In the genomic region with DNA sequence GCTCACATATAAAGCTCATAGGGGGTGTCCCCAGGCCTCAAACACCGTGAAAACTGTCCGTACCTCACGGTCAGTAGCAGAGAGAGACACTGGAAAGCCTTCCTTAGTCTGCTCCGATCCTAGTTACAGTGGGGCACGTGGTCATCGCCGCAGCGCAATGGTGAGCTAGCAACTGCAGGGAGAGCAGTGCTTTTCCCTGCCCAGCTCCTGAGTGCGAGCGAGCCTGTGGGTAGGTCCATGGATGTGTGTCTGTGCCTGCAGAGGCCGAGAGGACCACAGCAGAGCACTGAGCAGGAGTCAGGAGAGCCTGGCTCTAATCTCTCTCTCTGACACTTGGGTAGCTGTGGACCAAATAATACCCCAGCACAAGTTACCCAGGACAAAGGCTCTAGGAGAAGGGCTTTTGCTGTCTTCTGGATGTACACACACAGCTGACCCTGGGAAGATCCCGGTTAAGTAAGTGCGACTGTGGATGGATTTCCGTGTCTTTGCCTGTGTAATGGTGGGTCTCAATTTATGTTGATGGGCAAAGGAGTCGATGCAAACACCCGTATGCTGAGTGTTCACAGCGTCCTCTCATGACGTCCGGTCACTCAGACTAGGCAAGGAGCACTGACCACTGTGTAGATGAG, we compare ENCODE assay signal across 9 mouse cellular contexts. TPM values are rescaled to one million over a fixed set of nuclear protein-coding genes. Genes with fewer than 3 reads are reported as not detected.
A peak's percentile ranks its signal among the peaks of the same experiment; 100 is the strongest.
DNase-seq lines count a peak whose midpoint lies in the region; ATAC-seq lines count a peak whose summit lies in the region.
"Had no signal": no experiment of that assay in that cellular context is flagged by ENCODE, and none has a peak within 500 bp of the region (broad histone marks: within the 10 kb centered on the region; RNA-seq: fewer than 3 reads in every experiment).

No protein-coding gene starts in this region.

- H3K4me2 ChIP-seq in heart, embryonic 12.5 days, result peak overlapping the region; percentile 85
- H3K4me2 ChIP-seq in hindbrain, embryonic 14.5 days (replicated peaks), result peak overlapping the region; percentile 64
- H3K4me2 ChIP-seq in lung, embryonic 16.5 days (ENCODE audit: low read depth, low read length), result peak overlapping the region; percentile 67
- H3K4me2 ChIP-seq in stomach, embryonic 16.5 days (ENCODE audit: low read depth, low read length), result peak overlapping the region; percentile 68

- H3K9me3 ChIP-seq in heart, embryonic 12.5 days (replicated peaks), result no peaks in the 10 kb centered on the region
- H3K9me3 ChIP-seq in hindbrain, embryonic 14.5 days (ENCODE audit: control insufficient read depth, low read length), result no peaks in the 10 kb centered on the region
- H3K9me3 ChIP-seq in lung, embryonic 16.5 days (ENCODE audit: control insufficient read depth, low read length), result no peaks in the 10 kb centered on the region
- H3K9me3 ChIP-seq in stomach, embryonic 16.5 days (replicated peaks; ENCODE audit: control insufficient read depth, low read length), result no peaks in the 10 kb centered on the region

- no peaks in the 10 kb centered on the region for H3K36me3 ChIP-seq in heart, embryonic 12.5 days
- H3K36me3 ChIP-seq in hindbrain, embryonic 14.5 days (replicated peaks; ENCODE audit: control insufficient read depth, insufficient read depth), result no peaks in the 10 kb centered on the region
- H3K36me3 ChIP-seq in lung, embryonic 16.5 days (ENCODE audit: control insufficient read depth, insufficient read depth, low read length), result no peaks in the 10 kb centered on the region
- H3K36me3 ChIP-seq in stomach, embryonic 16.5 days (ENCODE audit: control insufficient read depth, insufficient read depth, low read length), result no peaks in the 10 kb centered on the region

- intact Hi-C loops in left cerebral cortex, postnatal 36 days (cut with DNase I), result loop anchor here (5.0 kb wide), 1 partner anchor 83 kb away; a partner anchor contains a TSS

- peaks cover 6% of the 10 kb centered on the region; the same call in 1 of the 2 replicates for H3K27me3 ChIP-seq in heart, embryonic 12.5 days (replicated peaks)
- peaks cover 11% of the 10 kb centered on the region for H3K27me3 ChIP-seq in hindbrain, embryonic 14.5 days (ENCODE audit: control insufficient read depth, insufficient read depth, low read length)
- no peaks in the 10 kb centered on the region; the same call in 1 of the 2 replicates for H3K27me3 ChIP-seq in lung, embryonic 16.5 days (ENCODE audit: control insufficient read depth, insufficient read depth, low read depth, low read length)
- no peaks in the 10 kb centered on the region for H3K27me3 ChIP-seq in stomach, embryonic 16.5 days (ENCODE audit: control insufficient read depth, insufficient read depth, low read length)

- H3K9ac ChIP-seq in heart, embryonic 12.5 days, result no peak overlapping the region; the same call in 1 of the 2 replicates
- H3K9ac ChIP-seq in hindbrain, embryonic 14.5 days, result peak overlapping the region; percentile 49; the same call in 1 of the 2 replicates
- H3K9ac ChIP-seq in lung, embryonic 16.5 days (ENCODE audit: low read length), result peak overlapping the region; percentile 72
- peak overlapping the region; percentile 70 for H3K9ac ChIP-seq in stomach, embryonic 16.5 days (ENCODE audit: low read length)

- peaks cover 12% of the 10 kb centered on the region for H3K4me1 ChIP-seq in heart, embryonic 12.5 days (replicated peaks)
- 0 out of 2 replicates have a peak, but pooled peaks cover 4% of the 10 kb centered on the region for H3K4me1 ChIP-seq in hindbrain, embryonic 14.5 days (replicated peaks; ENCODE audit: control insufficient read depth, insufficient read depth, low read length)
- peaks cover 5% of the 10 kb centered on the region; the same call in 1 of the 2 replicates for H3K4me1 ChIP-seq in lung, embryonic 16.5 days (replicated peaks; ENCODE audit: control insufficient read depth, insufficient read depth, low read length)
- H3K4me1 ChIP-seq in stomach, embryonic 16.5 days (ENCODE audit: control insufficient read depth, insufficient read depth, low read length), result peaks cover 5% of the 10 kb centered on the region

- peak overlapping the region; percentile 46 for H3K4me3 ChIP-seq in heart, embryonic 12.5 days
- H3K4me3 ChIP-seq in hindbrain, embryonic 14.5 days (replicated peaks; ENCODE audit: low read length), result peak overlapping the region; percentile 31; the same call in 1 of the 2 replicates
- H3K4me3 ChIP-seq in lung, embryonic 16.5 days (ENCODE audit: low read length), result peak overlapping the region; percentile 55
- H3K4me3 ChIP-seq in stomach, embryonic 16.5 days (replicated peaks; ENCODE audit: low read length), result peak overlapping the region; percentile 46

- 63% methylated on average over 19 of the region's 19 CpGs for WGBS in heart, embryonic 12.5 days
- 75% methylated on average over 19 of the region's 19 CpGs for WGBS in hindbrain, embryonic 14.5 days
- WGBS in lung, embryonic 16.5 days, result 58% methylated on average over 19 of the region's 19 CpGs
- WGBS in stomach, embryonic 16.5 days, result 70% methylated on average over 19 of the region's 19 CpGs

- H3K27ac ChIP-seq in heart, embryonic 12.5 days (ENCODE audit: poor library complexity, severe bottlenecking), result no peak overlapping the region
- no peak overlapping the region for H3K27ac ChIP-seq in hindbrain, embryonic 14.5 days
- H3K27ac ChIP-seq in lung, embryonic 16.5 days (ENCODE audit: low read length), result peak overlapping the region; percentile 49
- peak overlapping the region; percentile 3; the same call in 1 of the 2 replicates for H3K27ac ChIP-seq in stomach, embryonic 16.5 days (ENCODE audit: low read length)

- no peak for DNase-seq in heart, postnatal 4 days
- peak; percentile 14 for DNase-seq in c-Kit-positive CD71-positive TER-119-negative erythroid progenitor cells, embryonic 14.5 days (ENCODE audit: low read depth)
- no peak for DNase-seq in hindbrain, embryonic 14.5 days (ENCODE audit: low spot score)
- DNase-seq in left cerebral cortex, postnatal 36 days (ENCODE audit: low spot score in 2 of 2), result no peak
- no peak for DNase-seq in embryo, embryonic 10 days (ENCODE audit: low spot score)

- ATAC-seq in heart, embryonic 12.5 days (ENCODE audit: insufficient number of reproducible peaks, low FRiP score), result no peak
- ATAC-seq in hindbrain, embryonic 14.5 days (ENCODE audit: low FRiP score), result no peak
- ATAC-seq in lung, embryonic 16.5 days (ENCODE audit: low read depth), result peak; percentile 26; the same call in 1 of the 2 replicates
- ATAC-seq in stomach, embryonic 16.5 days (ENCODE audit: insufficient read depth, low FRiP score), result no peak

RNA-seq across cellular contexts. Expression of a gene that starts 0.9 kb away (rescaled TPM):
- 5.2 and 6.1 TPM in 2 replicates for polyA plus RNA-seq in heart, embryonic 12.5 days (2016; fragmentation: Nextera tagmentation; extraction: Ambion mirVana)
- total RNA-seq in heart, postnatal 4 days (2021), result 1 to 10 TPM; 6.0 to 6.7 TPM
- 6.9 and 7.9 TPM in 2 replicates for polyA plus RNA-seq in hindbrain, embryonic 14.5 days (2014; fragmentation: Nextera tagmentation; extraction: Ambion mirVana)
- 45.8 and 51.1 TPM in 2 replicates for polyA plus RNA-seq in lung, embryonic 16.5 days (2015; fragmentation: Nextera tagmentation; extraction: Ambion mirVana)
- 17.6 and 21.9 TPM in 2 replicates for polyA plus RNA-seq in stomach, embryonic 16.5 days (2015; fragmentation: Nextera tagmentation; extraction: Ambion mirVana)
- 1 to 10 TPM; 7.5 to 9.2 TPM for total RNA-seq in left cerebral cortex, postnatal 36 days (2021)

RNA-seq across cellular contexts. Expression of a gene that starts 15.1 kb away (rescaled TPM):
- not detected in 2 replicates for polyA plus RNA-seq in heart, embryonic 12.5 days (2016; fragmentation: Nextera tagmentation; extraction: Ambion mirVana)
- total RNA-seq in heart, postnatal 4 days (2021), result not detected
- polyA plus RNA-seq in hindbrain, embryonic 14.5 days (2014; fragmentation: Nextera tagmentation; extraction: Ambion mirVana), result not detected in 2 replicates
- polyA plus RNA-seq in lung, embryonic 16.5 days (2015; fragmentation: Nextera tagmentation; extraction: Ambion mirVana), result 0.28 TPM in 1 of 2 replicates, not detected in the other
- 0.14 TPM in 1 of 2 replicates, not detected in the other for polyA plus RNA-seq in stomach, embryonic 16.5 days (2015; fragmentation: Nextera tagmentation; extraction: Ambion mirVana)
- not detected for total RNA-seq in left cerebral cortex, postnatal 36 days (2021)
- polyA plus RNA-seq: neural tube, embryonic 14.5 days had no signal

Comparison
In these comparisons a context has a peak if more than half of its experiments do, and no peak if none do; other contexts are left out.
1. H3K27ac ChIP-seq: peak in lung, embryonic 16.5 days (single experiment) and stomach, embryonic 16.5 days (single experiment); none in heart, embryonic 12.5 days (single experiment) and hindbrain, embryonic 14.5 days (single experiment).
2. Peak in every context shown above with its lines, with median percentiles within 50 percentile points of each other: H3K4me2 ChIP-seq and H3K4me3 ChIP-seq.